Mouse (Mus musculus): ENCODE results near the gene Grip1.

DNA sequence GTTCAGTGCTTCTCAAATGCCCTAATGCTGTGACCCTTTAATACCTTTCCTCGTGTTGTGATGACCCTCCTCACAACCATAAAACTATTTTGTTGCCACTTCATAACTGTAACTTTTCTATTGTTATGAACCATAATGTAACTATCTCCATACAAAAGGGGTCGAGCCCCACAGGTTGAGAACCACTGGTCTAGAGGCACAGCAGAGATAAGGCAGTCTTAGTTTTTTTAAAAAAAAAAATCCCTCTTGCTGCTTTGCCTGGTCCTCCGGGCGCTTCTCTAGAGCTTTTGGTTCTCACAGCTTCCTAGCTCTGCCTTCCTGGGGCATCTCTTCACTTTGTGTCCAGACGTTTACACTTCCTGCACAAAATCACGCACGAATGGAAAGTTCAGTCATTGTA, 155.4 kb downstream of the Grip1 start:
- TF ChIP-seq POLR2A (IDR thresholded peaks at IDR 0.05; ENCODE audit: extremely low read depth, insufficient read depth, low read length) (no peak), CTCF (IDR thresholded peaks at IDR 0.05; ENCODE audit: low read depth, low read length) (no peak)

Measured in liver, adult 2 months (tissue).